Mouse (Mus musculus): ENCODE results near the gene Poc1b. TPM values are rescaled to one million over a fixed set of nuclear protein-coding genes. Genes with fewer than 3 reads are reported as not detected.
"Not testable (repeated sequence)": the region's sequence is repeated elsewhere in the genome, so short reads cannot be mapped to it uniquely, and the experiment has no call there.

The Poc1b gene
- polyA plus RNA-seq, 2 experiments, result 5.6 to 5.9 TPM

DNA sequence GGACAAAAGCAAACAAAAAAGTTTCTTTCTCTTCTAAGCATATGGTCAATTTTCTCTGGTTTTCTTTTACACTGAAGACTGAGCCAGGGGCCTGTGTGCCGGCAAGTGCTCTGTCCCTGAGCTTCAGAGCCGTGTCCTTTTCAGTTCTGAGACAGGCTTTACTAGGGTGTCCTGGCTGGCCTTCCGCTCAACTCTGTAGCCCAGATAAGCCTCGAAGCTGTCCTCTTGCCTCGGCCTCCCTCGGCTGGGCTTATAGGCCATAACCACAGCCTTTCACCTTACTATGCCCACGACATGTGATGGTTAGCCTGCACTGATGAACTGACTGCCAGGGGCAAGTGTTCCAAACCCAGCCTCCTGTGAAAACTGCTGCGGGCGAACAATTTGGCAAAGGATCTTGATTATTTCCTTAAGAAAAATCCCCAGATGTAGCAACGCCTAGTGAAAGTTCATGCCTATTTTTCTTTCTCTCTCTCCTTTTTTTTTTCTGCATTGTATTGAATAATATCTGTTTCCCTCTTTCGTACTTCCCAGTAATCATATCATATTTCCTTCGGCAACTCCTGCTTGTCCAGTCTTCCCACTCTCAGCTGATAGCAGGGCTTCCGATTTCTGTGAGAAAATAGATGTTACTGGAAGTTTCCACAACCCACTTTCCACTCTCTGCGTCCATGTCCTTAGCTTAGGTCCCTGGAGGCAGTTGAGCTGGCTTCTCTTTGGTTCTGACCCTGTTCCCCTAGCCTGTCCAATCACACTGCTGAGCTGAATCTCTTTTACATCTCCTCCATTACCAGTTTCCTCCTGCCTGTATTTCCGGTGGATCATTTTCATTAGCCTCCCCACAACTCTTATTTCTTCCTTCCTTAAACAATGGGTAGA is 107.8 kb downstream of the Poc1b start:
- Histone ChIP-seq H3K36me3 (replicated peaks; ENCODE audit: control insufficient read depth, insufficient read depth, low read depth) (no peaks in the 10 kb centered on the region), H3K27ac (no peak overlapping the region), H3K4me3 (ENCODE audit: insufficient read depth in 1 of 2, low read depth in 2 of 2, low read length in 2 of 2) (no peak overlapping the region), H3K27me3 (ENCODE audit: control insufficient read depth, insufficient read depth, low read length) (no peaks in the 10 kb centered on the region), H3K4me1 (replicated peaks; ENCODE audit: control insufficient read depth in 2 of 2, insufficient read depth in 2 of 2, low read length in 1 of 2) (0 out of 4 replicates have a peak, but pooled peaks cover 0 to 1% of the 10 kb centered on the region in 2 experiments), H3K4me2 (ENCODE audit: low read depth) (no peak overlapping the region), H3K9me3 (ENCODE audit: control insufficient read depth, low read length) (no peaks in the 10 kb centered on the region), H3K9ac (replicated peaks) (no peak overlapping the region)
- DNase-seq (ENCODE audit: low read depth in 3 of 3, low spot score in 3 of 3) (no peak), ATAC-seq (ENCODE audit: insufficient read depth) (no peak)
- WGBS (ENCODE audit: insufficient replicate concordance), result 71% methylated on average over 15 of the region's 15 CpGs
- TF ChIP-seq CTCF (IDR thresholded peaks at IDR 0.05; ENCODE audit: low read depth) (no peak), EP300 (IDR thresholded peaks at IDR 0.05; ENCODE audit: low read depth) (no peak)

DNA sequence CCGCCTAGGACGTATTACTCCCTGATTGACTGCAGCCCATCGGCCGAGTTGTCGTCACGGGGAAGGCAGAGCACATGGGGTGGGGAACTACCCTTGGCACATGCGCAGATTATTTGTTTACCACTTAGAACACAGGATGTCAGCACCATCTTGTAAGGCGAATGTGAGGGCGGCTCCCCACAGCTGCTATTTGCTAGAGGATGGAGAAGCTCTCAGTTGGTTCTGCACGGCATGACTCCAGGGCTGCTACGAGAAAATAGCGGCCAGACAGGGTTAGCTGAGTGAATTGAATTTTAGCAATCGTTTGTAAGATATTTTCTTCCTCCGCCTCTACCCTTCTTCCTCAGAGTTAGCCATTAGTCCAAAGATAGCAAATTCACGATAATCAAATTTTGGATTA is 109.7 kb downstream of the Poc1b start:
- not testable (repeated sequence) for H3K4me2 ChIP-seq (ENCODE audit: low read depth); H3K4me3 ChIP-seq (ENCODE audit: insufficient read depth in 1 of 2, low read depth in 2 of 2, low read length in 2 of 2); H3K9ac ChIP-seq (replicated peaks); H3K4me1 ChIP-seq (replicated peaks; ENCODE audit: control insufficient read depth in 2 of 2, insufficient read depth in 2 of 2, low read length in 1 of 2); H3K27me3 ChIP-seq (ENCODE audit: control insufficient read depth, insufficient read depth, low read length); H3K27ac ChIP-seq; ATAC-seq (ENCODE audit: insufficient read depth); H3K9me3 ChIP-seq (ENCODE audit: control insufficient read depth, low read length); DNase-seq (ENCODE audit: low read depth in 3 of 3, low spot score in 3 of 3); H3K36me3 ChIP-seq (replicated peaks; ENCODE audit: control insufficient read depth, insufficient read depth, low read depth)
- 84% methylated on average over 14 of the region's 15 CpGs for WGBS (ENCODE audit: insufficient replicate concordance)

DNA sequence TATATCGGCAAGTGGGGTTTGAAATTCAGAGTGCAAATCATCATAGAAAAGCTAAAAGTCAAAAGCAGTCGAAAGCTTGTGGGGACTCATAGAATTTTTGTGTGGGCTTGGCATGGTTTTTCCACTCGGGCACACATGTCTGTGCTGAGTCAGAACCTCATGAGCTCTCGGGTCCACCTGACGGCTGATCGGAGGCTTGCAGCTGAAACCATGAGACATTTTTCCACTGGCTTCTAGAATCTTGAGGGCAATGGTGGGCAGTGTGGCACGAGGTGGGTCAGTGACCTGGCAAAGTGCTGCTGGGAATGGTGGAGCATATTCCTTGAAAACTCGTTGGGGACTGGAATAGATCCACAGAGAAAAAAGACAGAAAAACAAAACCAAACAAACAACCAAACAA is 114.7 kb downstream of the Poc1b start:
- no peak for TF ChIP-seq CTCF (IDR thresholded peaks at IDR 0.05; ENCODE audit: low read depth)
- no peak for TF ChIP-seq EP300 (IDR thresholded peaks at IDR 0.05; ENCODE audit: low read depth)
- ATAC-seq (ENCODE audit: insufficient read depth), result no peak
- Histone ChIP-seq H3K9me3 (ENCODE audit: control insufficient read depth, low read length) (no peaks in the 10 kb centered on the region), H3K27me3 (ENCODE audit: control insufficient read depth, insufficient read depth, low read length) (no peaks in the 10 kb centered on the region), H3K4me3 (ENCODE audit: insufficient read depth in 1 of 2, low read depth in 2 of 2, low read length in 2 of 2) (no peak overlapping the region), H3K27ac (no peak overlapping the region), H3K9ac (replicated peaks) (no peak overlapping the region), H3K4me2 (ENCODE audit: low read depth) (no peak overlapping the region), H3K36me3 (replicated peaks; ENCODE audit: control insufficient read depth, insufficient read depth, low read depth) (no peaks in the 10 kb centered on the region), H3K4me1 (replicated peaks; ENCODE audit: control insufficient read depth in 2 of 2, insufficient read depth in 2 of 2, low read length in 1 of 2) (peaks cover 0 to 2% of the 10 kb centered on the region in 2 experiments; a peak in 1 of 4 replicates)
- WGBS (ENCODE audit: insufficient replicate concordance), result 67% methylated on average over 8 of the region's 8 CpGs
- DNase-seq (ENCODE audit: low read depth in 3 of 3, low spot score in 3 of 3), result no peak

DNA sequence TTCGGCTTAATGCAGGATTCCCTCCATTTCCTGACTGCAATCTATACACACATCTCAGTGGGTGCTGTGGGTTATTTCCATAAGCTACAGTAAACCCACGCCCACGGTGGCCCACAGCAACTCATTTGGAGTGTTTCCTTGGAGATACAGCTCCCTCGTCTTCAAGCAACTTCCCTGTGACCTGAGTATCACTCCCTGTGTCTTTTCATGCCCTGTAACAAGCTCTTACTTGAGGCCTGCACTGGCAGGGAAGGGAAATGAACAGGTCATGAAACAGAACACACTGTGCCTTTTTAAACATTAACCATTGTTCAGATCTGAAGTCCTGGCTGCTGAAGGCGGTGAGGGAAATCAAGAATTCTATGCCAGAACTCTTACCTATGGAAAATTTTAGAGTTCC is 115.9 kb downstream of the Poc1b start:
- Histone ChIP-seq H3K4me2 (ENCODE audit: low read depth) (no peak overlapping the region), H3K9ac (replicated peaks) (no peak overlapping the region), H3K9me3 (ENCODE audit: control insufficient read depth, low read length) (no peaks in the 10 kb centered on the region), H3K4me1 (replicated peaks; ENCODE audit: control insufficient read depth in 2 of 2, insufficient read depth in 2 of 2, low read length in 1 of 2) (peaks cover 0 to 2% of the 10 kb centered on the region in 2 experiments; a peak in 1 of 4 replicates), H3K36me3 (replicated peaks; ENCODE audit: control insufficient read depth, insufficient read depth, low read depth) (no peaks in the 10 kb centered on the region), H3K27me3 (ENCODE audit: control insufficient read depth, insufficient read depth, low read length) (no peaks in the 10 kb centered on the region), H3K27ac (no peak overlapping the region), H3K4me3 (ENCODE audit: insufficient read depth in 1 of 2, low read depth in 2 of 2, low read length in 2 of 2) (no peak overlapping the region)
- no peak for TF ChIP-seq EP300 (IDR thresholded peaks at IDR 0.05; ENCODE audit: low read depth)
- no peak for TF ChIP-seq CTCF (IDR thresholded peaks at IDR 0.05; ENCODE audit: low read depth)
- ATAC-seq (ENCODE audit: insufficient read depth) (no peak), DNase-seq (ENCODE audit: low read depth in 3 of 3, low spot score in 3 of 3) (no peak)
- 51% methylated on average over 5 of the region's 5 CpGs for WGBS (ENCODE audit: insufficient replicate concordance)

DNA sequence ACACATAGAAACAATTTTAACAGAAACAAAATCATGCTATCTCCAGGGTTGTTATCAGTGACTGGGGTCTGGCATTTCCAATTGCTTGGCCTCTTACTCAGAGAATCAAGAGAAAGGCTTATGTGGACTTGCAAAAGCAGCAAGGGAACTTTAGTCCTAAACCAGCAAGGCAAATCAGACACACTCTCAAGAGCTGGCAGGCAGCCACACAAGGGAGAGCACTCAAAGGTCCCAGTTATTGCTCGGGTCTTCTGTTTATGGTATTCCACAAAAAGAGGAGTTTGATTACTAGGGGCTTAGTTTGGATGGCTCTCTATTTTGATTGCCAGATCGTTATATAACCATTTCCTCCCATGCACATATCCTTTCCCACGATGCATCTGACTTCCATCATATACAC is 117.4 kb downstream of the Poc1b start:
- ATAC-seq (ENCODE audit: insufficient read depth), result no peak
- 45% methylated on average over 3 of the region's 3 CpGs for whole genome bisulfite sequencing (ENCODE audit: insufficient replicate concordance)
- no peak for DNase-seq (ENCODE audit: low read depth in 3 of 3, low spot score in 3 of 3)

More for the DNA sequence above, 117.4 kb downstream of the Poc1b start:
- H3K27me3 ChIP-seq (ENCODE audit: control insufficient read depth, insufficient read depth, low read length), result no peaks in the 10 kb centered on the region; the same call in none of the 2 replicates
- no peak overlapping the region for H3K27ac ChIP-seq
- H3K4me2 ChIP-seq (ENCODE audit: low read depth), result no peak overlapping the region
- H3K4me3 ChIP-seq (ENCODE audit: insufficient read depth in 1 of 2, low read depth in 2 of 2, low read length in 2 of 2), result no peak overlapping the region
- no peaks in the 10 kb centered on the region for H3K9me3 ChIP-seq (ENCODE audit: control insufficient read depth, low read length)
- no peak overlapping the region for H3K9ac ChIP-seq (replicated peaks)
- H3K36me3 ChIP-seq (replicated peaks; ENCODE audit: control insufficient read depth, insufficient read depth, low read depth), result no peaks in the 10 kb centered on the region
- no peak for TF ChIP-seq CTCF (IDR thresholded peaks at IDR 0.05; ENCODE audit: low read depth)
- TF ChIP-seq EP300 (IDR thresholded peaks at IDR 0.05; ENCODE audit: low read depth), result no peak
- H3K4me1 ChIP-seq (replicated peaks; ENCODE audit: control insufficient read depth in 2 of 2, insufficient read depth in 2 of 2, low read length in 1 of 2), result peaks cover 0 to 11% of the 10 kb centered on the region in 2 experiments; a peak in 3 of 4 replicates
